Mouse (Mus musculus) G1E (cell line): ENCODE measurements around the gene 1700011L22Rik.

Experiments
- CTCF ChIP-seq: IDR thresholded peaks from 2 replicates; pipeline ENCODE4 v1.5.1; 2012; ENCODE audit warnings: low read depth, low read length, inconsistent platforms, mixed read lengths
- GATA1 ChIP-seq: IDR thresholded peaks from 2 replicates; pipeline ENCODE4 v1.6.1; 2012; ENCODE audit warnings: borderline replicate concordance, low read length, inconsistent platforms, mixed read lengths

- no peak for TF ChIP-seq CTCF
- no peak for TF ChIP-seq GATA1
These were observed 72.4 kb downstream of the 1700011L22Rik start for GRCm38 (mm10) chr8:79175991-79176390.
